Mouse (Mus musculus): ENCODE data around the gene Dock1. TPM values are rescaled to one million over a fixed set of nuclear protein-coding genes. Genes with fewer than 3 reads are reported as not detected.

Dock1 gene
- polyA plus RNA-seq, 1 experiment, result 19.6 TPM

DNA sequence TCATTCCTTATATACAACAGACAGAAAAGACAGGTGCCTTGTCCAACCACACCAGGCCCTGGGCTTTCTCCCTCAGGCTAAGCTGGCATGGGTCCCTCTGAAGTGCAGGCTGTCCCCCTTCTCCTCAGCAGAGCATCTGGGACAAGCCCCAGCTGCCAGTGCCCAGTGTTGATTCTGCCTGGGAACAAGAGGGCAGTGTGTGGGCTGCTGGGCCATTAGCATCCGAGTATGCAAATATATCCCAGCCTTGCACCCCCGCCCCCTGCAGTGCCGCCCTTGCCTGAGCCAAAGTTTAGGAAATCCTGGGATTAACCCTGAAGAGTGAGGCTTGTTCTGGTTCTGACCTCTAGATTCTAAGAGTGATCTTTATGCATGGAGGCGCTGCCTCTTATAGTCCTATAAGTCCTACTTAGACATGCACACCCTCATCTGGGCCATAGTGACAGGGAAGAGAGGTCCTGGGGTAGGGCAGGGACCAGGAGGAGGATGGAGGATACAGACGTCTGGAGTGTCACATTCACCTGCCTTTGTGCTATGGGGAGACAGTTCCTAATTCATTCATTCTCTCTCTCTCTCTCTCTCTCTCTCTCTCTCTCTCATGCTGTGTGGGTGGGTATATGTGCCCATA is 38.9 kb downstream of the Dock1 start:
- no peaks in the 10 kb centered on the region for H3K36me3 ChIP-seq (ENCODE audit: control insufficient read depth, insufficient read depth, low read length)
- WGBS, result 60% methylated on average over 5 of the region's 5 CpGs
- H3K27me3 ChIP-seq (replicated peaks; ENCODE audit: control insufficient read depth, insufficient read depth, low read length), result no peaks in the 10 kb centered on the region
- no peak overlapping the region for H3K27ac ChIP-seq (ENCODE audit: insufficient read depth, low read depth, low read length)
- TF ChIP-seq POLR2A (IDR thresholded peaks at IDR 0.05; ENCODE audit: low read depth, low read length) (no peak), CTCF (conservative IDR thresholded peaks at IDR 0.05; ENCODE audit: insufficient read depth, insufficient read length, low read depth, low read length) (no peak)
- H3K4me3 ChIP-seq (ENCODE audit: insufficient read depth, low read depth, low read length), result no peak overlapping the region
- DNase-seq, result no peak
- peaks cover 12% of the 10 kb centered on the region for H3K4me1 ChIP-seq (ENCODE audit: control insufficient read depth, insufficient read depth, low read length)

DNA sequence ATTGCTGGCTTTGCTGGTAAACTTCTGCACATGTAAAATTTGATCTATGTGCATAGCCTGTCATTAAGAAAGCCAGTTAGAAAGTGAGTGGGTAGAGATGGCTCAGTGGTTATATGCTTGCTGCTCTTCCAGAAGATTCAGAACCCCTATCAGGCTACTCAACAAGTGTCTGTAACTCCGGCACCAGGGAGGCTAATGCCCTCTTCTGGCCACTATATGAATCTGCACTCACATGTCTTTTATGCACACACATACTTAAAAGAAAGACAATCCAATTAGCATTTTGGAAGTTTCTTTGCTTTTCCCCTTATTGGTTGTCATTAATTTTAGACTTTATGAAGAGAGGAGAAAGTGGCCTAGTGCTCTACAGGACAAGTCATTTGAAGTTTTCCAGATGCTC is 41.1 kb downstream of the Dock1 start:
- no peaks in the 10 kb centered on the region for H3K36me3 ChIP-seq (ENCODE audit: control insufficient read depth, insufficient read depth, low read length)
- no peak for DNase-seq
- no peaks in the 10 kb centered on the region for H3K4me1 ChIP-seq (ENCODE audit: control insufficient read depth, insufficient read depth, low read length)
- no peaks in the 10 kb centered on the region for H3K27me3 ChIP-seq (replicated peaks; ENCODE audit: control insufficient read depth, insufficient read depth, low read length)
- H3K27ac ChIP-seq (ENCODE audit: insufficient read depth, low read depth, low read length), result no peak overlapping the region
- TF ChIP-seq CTCF (conservative IDR thresholded peaks at IDR 0.05; ENCODE audit: insufficient read depth, insufficient read length, low read depth, low read length) (0 out of 2 replicates have a peak, but pooled peaks have one; percentile 14), POLR2A (IDR thresholded peaks at IDR 0.05; ENCODE audit: low read depth, low read length) (no peak)
- WGBS, result 96% methylated on average over 1 of the region's 1 CpGs
- no peak overlapping the region for H3K4me3 ChIP-seq (ENCODE audit: insufficient read depth, low read depth, low read length)

DNA sequence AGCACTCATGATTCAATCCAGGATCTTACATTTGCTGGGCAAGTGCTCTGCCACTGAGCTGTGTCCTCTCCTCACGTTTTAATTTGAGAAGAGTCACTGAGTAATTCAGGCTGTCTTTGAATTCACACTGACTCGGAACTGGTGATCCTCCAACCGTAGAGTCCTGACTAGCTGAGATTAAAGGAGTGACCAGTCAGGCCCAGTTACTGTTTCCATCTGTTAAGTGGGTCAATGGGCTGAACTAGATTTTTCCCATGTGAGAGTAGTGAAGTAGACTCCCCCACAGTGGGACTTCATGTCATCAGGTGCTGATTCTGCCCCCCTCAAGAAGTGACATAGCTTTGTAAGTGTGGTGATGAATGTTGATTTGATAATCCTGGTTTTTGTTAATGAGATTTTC is 49.0 kb downstream of the Dock1 start:
- Histone ChIP-seq H3K27ac (ENCODE audit: insufficient read depth, low read depth, low read length) (no peak overlapping the region), H3K27me3 (replicated peaks; ENCODE audit: control insufficient read depth, insufficient read depth, low read length) (no peaks in the 10 kb centered on the region), H3K36me3 (ENCODE audit: control insufficient read depth, insufficient read depth, low read length) (no peaks in the 10 kb centered on the region), H3K4me1 (ENCODE audit: control insufficient read depth, insufficient read depth, low read length) (no peaks in the 10 kb centered on the region), H3K4me3 (ENCODE audit: insufficient read depth, low read depth, low read length) (no peak overlapping the region)
- 49% methylated on average over 3 of the region's 3 CpGs for WGBS
- no peak for TF ChIP-seq POLR2A (IDR thresholded peaks at IDR 0.05; ENCODE audit: low read depth, low read length)
- no peak for TF ChIP-seq CTCF (conservative IDR thresholded peaks at IDR 0.05; ENCODE audit: insufficient read depth, insufficient read length, low read depth, low read length)
- no peak for DNase-seq

DNA sequence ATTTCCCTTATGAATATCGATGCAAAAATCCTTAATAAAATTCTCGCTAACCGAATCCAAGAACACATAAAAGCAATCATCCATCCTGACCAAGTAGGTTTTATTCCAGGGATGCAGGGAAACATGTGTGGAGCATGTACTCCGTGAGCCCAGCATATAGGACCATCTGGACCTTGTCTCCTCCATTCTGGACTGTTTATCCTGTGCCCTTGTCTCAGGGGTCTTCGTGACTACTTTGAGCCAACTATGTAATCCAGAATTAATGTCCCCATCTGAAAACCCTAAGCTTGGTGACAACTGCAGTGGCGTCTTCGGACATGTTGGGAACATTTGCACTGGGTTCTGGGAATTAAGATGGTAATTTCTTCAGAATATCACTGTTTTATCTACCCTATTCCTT is 51.9 kb downstream of the Dock1 start:
- H3K36me3 ChIP-seq (ENCODE audit: control insufficient read depth, insufficient read depth, low read length), result no peaks in the 10 kb centered on the region
- no peak for DNase-seq
- no peak for TF ChIP-seq CTCF (conservative IDR thresholded peaks at IDR 0.05; ENCODE audit: insufficient read depth, insufficient read length, low read depth, low read length)
- TF ChIP-seq POLR2A (IDR thresholded peaks at IDR 0.05; ENCODE audit: low read depth, low read length), result no peak
- H3K4me3 ChIP-seq (ENCODE audit: insufficient read depth, low read depth, low read length), result no peak overlapping the region
- H3K27ac ChIP-seq (ENCODE audit: insufficient read depth, low read depth, low read length), result no peak overlapping the region
- no peaks in the 10 kb centered on the region for H3K27me3 ChIP-seq (replicated peaks; ENCODE audit: control insufficient read depth, insufficient read depth, low read length)
- no peaks in the 10 kb centered on the region for H3K4me1 ChIP-seq (ENCODE audit: control insufficient read depth, insufficient read depth, low read length)
- WGBS, result 97% methylated on average over 7 of the region's 7 CpGs

DNA sequence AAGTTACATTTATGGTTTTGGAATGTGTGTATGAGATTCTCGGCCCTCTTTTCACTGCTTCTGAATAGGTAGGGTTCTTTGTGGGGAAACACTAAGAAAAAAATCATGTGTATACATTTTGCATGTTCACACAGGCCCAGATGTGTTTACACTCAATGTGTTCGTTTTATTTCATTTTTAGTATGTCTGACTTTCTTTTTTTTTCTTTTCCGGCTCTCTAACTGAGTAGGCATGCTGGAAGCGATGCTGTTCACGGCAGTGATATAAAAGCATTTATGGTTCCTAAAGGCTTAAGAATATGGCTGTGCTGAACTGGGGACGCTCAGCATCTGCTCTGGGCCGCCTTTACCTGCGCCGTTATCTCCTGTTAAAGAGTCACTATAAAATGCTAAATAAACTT is 52.5 kb downstream of the Dock1 start:
- TF ChIP-seq CTCF (conservative IDR thresholded peaks at IDR 0.05; ENCODE audit: insufficient read depth, insufficient read length, low read depth, low read length) (no peak), POLR2A (IDR thresholded peaks at IDR 0.05; ENCODE audit: low read depth, low read length) (no peak)
- 96% methylated on average over 9 of the region's 9 CpGs for WGBS
- Histone ChIP-seq H3K4me1 (ENCODE audit: control insufficient read depth, insufficient read depth, low read length) (no peaks in the 10 kb centered on the region), H3K27ac (ENCODE audit: insufficient read depth, low read depth, low read length) (no peak overlapping the region), H3K27me3 (replicated peaks; ENCODE audit: control insufficient read depth, insufficient read depth, low read length) (no peaks in the 10 kb centered on the region), H3K36me3 (ENCODE audit: control insufficient read depth, insufficient read depth, low read length) (no peaks in the 10 kb centered on the region), H3K4me3 (ENCODE audit: insufficient read depth, low read depth, low read length) (no peak overlapping the region)
- no peak for DNase-seq

DNA sequence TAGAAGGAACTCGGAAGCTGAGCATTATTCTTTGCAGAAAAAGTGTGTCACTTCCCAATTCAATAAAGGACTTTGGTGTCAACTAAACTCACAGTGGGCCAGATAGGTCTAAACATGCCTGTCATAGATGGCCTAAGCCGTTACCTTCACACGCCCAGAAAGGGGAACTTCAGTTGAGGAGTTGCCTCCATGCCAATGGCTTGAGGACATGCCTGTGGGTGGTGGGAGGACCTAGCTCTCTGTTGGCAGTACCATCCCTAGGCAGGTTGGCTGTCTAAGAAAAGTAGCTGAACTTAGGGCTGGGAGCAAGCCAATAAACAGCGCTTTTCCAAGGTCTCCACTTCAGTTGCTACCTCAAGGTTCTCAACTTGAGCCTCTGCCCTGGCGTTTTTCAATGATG is 53.1 kb downstream of the Dock1 start:
- TF ChIP-seq CTCF (conservative IDR thresholded peaks at IDR 0.05; ENCODE audit: insufficient read depth, insufficient read length, low read depth, low read length) (no peak), POLR2A (IDR thresholded peaks at IDR 0.05; ENCODE audit: low read depth, low read length) (no peak)
- no peaks in the 10 kb centered on the region for H3K27me3 ChIP-seq (replicated peaks; ENCODE audit: control insufficient read depth, insufficient read depth, low read length)
- no peak overlapping the region for H3K27ac ChIP-seq (ENCODE audit: insufficient read depth, low read depth, low read length)
- 88% methylated on average over 5 of the region's 5 CpGs for WGBS
- H3K36me3 ChIP-seq (ENCODE audit: control insufficient read depth, insufficient read depth, low read length), result no peaks in the 10 kb centered on the region
- H3K4me1 ChIP-seq (ENCODE audit: control insufficient read depth, insufficient read depth, low read length), result no peaks in the 10 kb centered on the region
- no peak overlapping the region for H3K4me3 ChIP-seq (ENCODE audit: insufficient read depth, low read depth, low read length)
- no peak for DNase-seq

DNA sequence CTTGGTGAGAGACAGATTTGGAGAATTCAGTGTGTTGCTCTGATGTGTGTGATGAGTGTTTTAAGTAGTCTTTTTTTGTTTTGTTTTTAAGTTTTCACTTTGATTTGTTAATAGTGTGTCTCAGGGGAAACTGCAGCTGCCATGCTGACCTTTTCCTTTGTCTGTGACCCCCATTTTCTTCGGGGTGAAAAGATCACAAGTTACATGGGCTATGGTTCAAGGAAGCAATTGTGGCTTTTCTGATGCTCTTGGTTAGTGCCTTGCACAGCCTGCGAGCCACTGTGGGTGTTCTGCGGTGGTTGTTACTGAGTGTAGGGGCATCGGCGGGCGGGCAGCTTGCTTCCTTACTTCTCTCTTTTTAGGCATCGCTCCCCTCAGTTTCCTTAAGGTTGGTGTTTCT is 54.4 kb downstream of the Dock1 start:
- Histone ChIP-seq H3K27me3 (replicated peaks; ENCODE audit: control insufficient read depth, insufficient read depth, low read length) (no peaks in the 10 kb centered on the region), H3K27ac (ENCODE audit: insufficient read depth, low read depth, low read length) (no peak overlapping the region), H3K36me3 (ENCODE audit: control insufficient read depth, insufficient read depth, low read length) (no peaks in the 10 kb centered on the region), H3K4me1 (ENCODE audit: control insufficient read depth, insufficient read depth, low read length) (no peaks in the 10 kb centered on the region), H3K4me3 (ENCODE audit: insufficient read depth, low read depth, low read length) (no peak overlapping the region)
- TF ChIP-seq POLR2A (IDR thresholded peaks at IDR 0.05; ENCODE audit: low read depth, low read length) (no peak), CTCF (conservative IDR thresholded peaks at IDR 0.05; ENCODE audit: insufficient read depth, insufficient read length, low read depth, low read length) (no peak)
- no peak for DNase-seq
- WGBS, result 57% methylated on average over 7 of the region's 7 CpGs
